Mouse (Mus musculus) kidney, adult 2 months (tissue): ENCODE measurements around the gene Klf11. TPM values are rescaled to one million over a fixed set of nuclear protein-coding genes. Genes with fewer than 3 reads are reported as not detected.
"Not testable (repeated sequence)": the region's sequence is repeated elsewhere in the genome, so short reads cannot be mapped to it uniquely, and the experiment has no call there.

Experiments used
- DNase-seq: peaks from one replicate; pipeline ENCODE4 v3.0.0; 2021
- H3K27ac ChIP-seq: fragments of 200-500 bp; 2 replicates; pipeline ENCODE4 v1.5.1; 2012; ENCODE audit warnings: low read depth, low read length, control low read depth, inconsistent platforms; ENCODE audit not compliant: insufficient read depth
- H3K27me3 ChIP-seq: fragments of 200-500 bp; replicated peaks from 2 replicates; pipeline ENCODE4 v1.6.1; 2012; ENCODE audit warnings: mild to moderate bottlenecking, moderate library complexity, low read length, inconsistent platforms; ENCODE audit not compliant: control insufficient read depth, insufficient read depth
- H3K36me3 ChIP-seq: fragments of 200-500 bp; 2 replicates; pipeline ENCODE4 v1.6.1; 2012; ENCODE audit warnings: mild to moderate bottlenecking, moderate library complexity, low read length, inconsistent platforms; ENCODE audit not compliant: control insufficient read depth, insufficient read depth
- H3K4me1 ChIP-seq: fragments of 200-500 bp; 2 replicates; pipeline ENCODE4 v1.6.1; 2011; ENCODE audit warnings: low read length; ENCODE audit not compliant: control insufficient read depth, insufficient read depth
- H3K4me3 ChIP-seq: fragments of 200-500 bp; 2 replicates; pipeline ENCODE4 v1.5.1; 2011; ENCODE audit warnings: mild to moderate bottlenecking, low read depth, low read length, control low read depth; ENCODE audit not compliant: insufficient read depth
- CTCF ChIP-seq: fragments of 200-500 bp; conservative IDR thresholded peaks from 2 replicates; pipeline ENCODE4 v1.5.1; 2011; ENCODE audit warnings: low read depth, mild to moderate bottlenecking, control low read depth, low read length, moderate library complexity, mixed read lengths; ENCODE audit not compliant: insufficient read depth, insufficient read length
- POLR2A ChIP-seq: fragments of 200-500 bp; IDR thresholded peaks from one replicate; pipeline ENCODE4 v1.6.1; 2011; ENCODE audit warnings: low read depth, low read length, control low read depth
- WGBS: fragments of 180-500 bp; shearing (Covaris S2); methylation state at CpG from one replicate; pipeline ENCODE4 v1.1.7; 2018; 5-methylcytosine and 5-hydroxymethylcytosine counted together
- polyA plus RNA-seq: library from polyadenylated mRNA; depleted of rRNA; stranded (reverse); fragments of >200 nt; gene quantifications from 2 replicates; pipeline ENCODE4 v1.2.3, GENCODE M21; 2012

Gene Klf11
- polyA plus RNA-seq, 1 experiment = 8.5 TPM

DNA sequence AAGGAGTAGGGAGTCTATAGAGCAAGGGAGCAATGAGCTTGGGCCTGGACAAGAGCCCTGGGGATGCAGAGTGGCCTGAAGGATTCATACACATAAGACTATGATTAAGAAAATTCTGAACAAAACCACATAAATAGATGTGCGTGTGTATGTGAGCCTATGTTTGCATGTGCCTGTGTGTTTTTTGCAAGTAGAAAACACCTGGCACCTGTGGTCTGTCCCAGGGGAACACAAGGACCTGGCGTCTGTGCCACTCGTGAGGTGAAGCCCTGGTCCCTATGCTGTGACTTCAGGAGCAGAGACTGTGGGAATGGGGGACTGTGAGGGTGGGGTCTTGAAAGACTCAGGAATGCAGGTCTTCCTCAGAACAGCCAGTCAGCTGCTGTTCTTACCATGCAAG is 16.4 kb upstream of the Klf11 start:
- no peak for TF ChIP-seq POLR2A
- TF ChIP-seq CTCF = no peak

DNA sequence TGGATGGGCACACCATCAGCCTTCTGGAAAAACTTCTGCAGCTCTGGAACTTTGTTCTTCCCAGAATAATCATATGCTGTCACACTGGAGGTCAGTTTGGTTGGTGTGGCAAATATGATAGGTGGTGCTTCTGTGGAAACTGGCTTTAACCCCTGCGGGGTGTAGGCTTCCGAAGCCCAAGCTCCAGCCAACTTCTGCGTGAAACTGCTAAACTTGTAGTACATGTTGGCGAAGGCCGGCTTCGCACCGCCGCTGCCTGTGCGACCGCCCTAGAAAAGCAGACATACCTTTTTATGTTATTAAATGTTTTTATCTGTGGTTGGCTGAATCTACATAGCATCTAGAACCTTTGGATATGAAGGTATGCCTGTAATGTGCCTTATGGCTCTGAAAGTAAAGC is 12.3 kb upstream of the Klf11 start:
- not testable (repeated sequence) for DNase-seq, H3K27ac ChIP-seq, H3K36me3 ChIP-seq, H3K27me3 ChIP-seq, H3K4me1 ChIP-seq, H3K4me3 ChIP-seq
- 96% methylated on average over 10 of the region's 10 CpGs for WGBS

More for the DNA sequence above, 16.4 kb upstream of the Klf11 start:
- 96% methylated on average over 3 of the region's 3 CpGs for WGBS
- no peak overlapping the region for H3K4me3 ChIP-seq
- H3K27ac ChIP-seq = no peak overlapping the region
- H3K36me3 ChIP-seq = no peaks in the 10 kb centered on the region
- no peaks in the 10 kb centered on the region for H3K4me1 ChIP-seq
- no peak for DNase-seq
- no peaks in the 10 kb centered on the region for H3K27me3 ChIP-seq

- WGBS = 28% methylated on average over 4 of the region's 4 CpGs
- no peaks in the 10 kb centered on the region for H3K36me3 ChIP-seq
- 0 out of 2 replicates have a peak overlapping the region, but pooled peaks have one; percentile 12 for H3K27ac ChIP-seq
- H3K4me1 ChIP-seq = peaks cover 16% of the 10 kb centered on the region
- TF ChIP-seq POLR2A (no peak), CTCF (no peak)
- H3K4me3 ChIP-seq = no peak overlapping the region
- DNase-seq = peak; percentile 94
- no peaks in the 10 kb centered on the region for H3K27me3 ChIP-seq
These were observed 8.7 kb upstream of the Klf11 start for GRCm38 (mm10) chr12:24642370-24642802.

DNA sequence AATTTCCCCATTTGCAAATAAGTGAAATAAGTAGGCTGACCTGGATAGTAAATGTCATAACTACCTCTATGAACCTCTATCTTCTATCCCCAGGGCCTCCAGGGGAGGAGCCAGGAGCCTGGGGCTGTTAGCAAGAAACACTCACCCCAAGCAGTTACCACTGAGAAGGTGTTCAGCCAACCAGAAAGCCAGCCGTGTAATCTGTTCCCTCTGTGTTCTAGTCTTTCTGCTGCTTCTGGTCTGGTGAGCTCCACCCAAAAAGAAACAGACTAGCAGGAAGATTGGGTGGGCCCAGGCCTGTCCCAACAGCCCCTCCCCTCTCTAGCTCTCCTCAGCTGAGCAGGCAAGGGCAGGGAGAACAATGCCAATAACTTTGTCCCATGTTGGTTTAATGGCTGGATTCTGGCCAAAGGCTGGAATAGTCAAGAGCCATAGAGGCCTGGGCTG is 6.9 kb upstream of the Klf11 start:
- DNase-seq = peak; percentile 63
- no peak for TF ChIP-seq POLR2A
- TF ChIP-seq CTCF = no peak
- Histone ChIP-seq H3K4me3 (no peak overlapping the region), H3K36me3 (no peaks in the 10 kb centered on the region), H3K27ac (no peak overlapping the region), H3K27me3 (no peaks in the 10 kb centered on the region), H3K4me1 (peaks cover 18% of the 10 kb centered on the region)
- WGBS = 5% methylated on average over 1 of the region's 1 CpGs

DNA sequence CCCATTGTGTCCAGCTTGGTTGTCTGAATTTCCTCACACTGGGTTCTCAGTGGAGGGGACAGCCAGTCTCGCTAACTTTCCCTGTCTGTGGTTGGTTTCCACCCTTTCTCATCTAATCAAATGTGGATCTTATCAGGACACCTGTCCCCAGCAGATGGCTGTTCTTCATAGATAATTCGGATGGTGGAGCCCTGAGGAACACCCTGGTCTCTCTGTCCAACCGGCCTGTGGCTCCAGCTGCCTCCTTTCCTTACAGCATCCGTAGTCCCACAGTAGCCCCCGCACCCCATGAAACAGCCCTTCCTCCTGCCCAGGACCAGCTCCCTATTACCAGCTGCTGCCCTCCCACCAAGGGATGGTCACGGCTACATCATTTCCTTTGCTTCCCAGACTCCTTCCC is 5.2 kb upstream of the Klf11 start:
- peaks cover 22% of the 10 kb centered on the region for H3K4me1 ChIP-seq
- no peaks in the 10 kb centered on the region for H3K27me3 ChIP-seq
- no peak for DNase-seq
- H3K27ac ChIP-seq = no peak overlapping the region
- no peak overlapping the region for H3K4me3 ChIP-seq
- no peak for TF ChIP-seq POLR2A
- TF ChIP-seq CTCF = no peak
- H3K36me3 ChIP-seq = no peaks in the 10 kb centered on the region
- WGBS = 89% methylated on average over 6 of the region's 6 CpGs

DNA sequence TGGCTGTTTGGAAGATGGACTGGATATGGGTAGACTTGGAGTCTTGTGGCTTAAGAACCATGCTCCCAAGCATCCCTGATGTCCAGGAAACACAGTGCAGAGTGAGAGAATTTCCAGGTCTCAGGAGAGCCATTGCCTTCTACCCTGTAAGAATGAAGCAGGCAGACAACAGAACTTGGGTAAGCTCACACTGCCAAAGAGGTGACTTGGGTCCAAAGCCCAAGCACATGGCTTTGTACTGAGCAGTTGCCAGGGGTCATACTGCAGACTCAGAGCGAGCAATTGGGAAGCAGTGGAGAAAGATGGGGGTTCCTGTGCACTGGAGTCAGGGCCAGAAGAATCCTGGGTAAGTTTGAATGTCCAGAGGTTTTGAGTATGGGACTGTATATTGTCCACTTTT is 3.0 kb upstream of the Klf11 start:
- Histone ChIP-seq H3K27ac (no peak overlapping the region), H3K36me3 (no peaks in the 10 kb centered on the region), H3K4me1 (peaks cover 24% of the 10 kb centered on the region), H3K27me3 (no peaks in the 10 kb centered on the region), H3K4me3 (no peak overlapping the region)
- peak; percentile 51 for DNase-seq
- TF ChIP-seq CTCF (no peak), POLR2A (no peak)
- WGBS = 60% methylated on average over 1 of the region's 1 CpGs

DNA sequence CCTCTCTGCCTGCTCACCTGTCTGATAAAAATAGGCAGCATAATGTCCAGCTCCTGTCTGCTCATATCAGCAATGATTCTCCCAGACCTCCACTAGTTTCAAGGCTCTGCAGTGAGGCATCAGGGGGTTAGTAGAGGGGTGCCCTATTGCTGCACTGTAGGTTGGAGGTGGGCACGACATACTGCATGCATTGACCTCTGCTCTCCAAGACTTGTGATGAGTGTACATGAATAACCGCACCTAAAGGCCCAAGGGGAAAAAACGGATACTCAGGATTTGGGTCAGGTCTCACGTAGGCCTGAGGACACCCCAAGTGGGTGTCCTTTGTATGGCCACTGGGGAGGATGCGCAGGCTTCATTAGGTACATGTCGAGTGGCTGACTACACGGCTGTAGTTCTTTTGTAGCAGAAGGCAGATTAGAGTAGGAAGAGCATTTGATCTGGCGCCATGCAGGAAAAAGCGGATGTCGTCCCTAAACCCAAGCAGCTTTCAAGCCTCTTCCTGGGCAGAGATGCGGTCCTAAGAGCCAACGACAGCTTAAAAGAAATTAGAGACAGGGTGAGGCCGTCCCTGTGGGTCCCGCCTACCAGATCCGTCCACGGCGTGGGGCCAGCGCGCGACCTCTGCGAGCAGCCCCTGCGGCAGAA is 535 bp upstream of the Klf11 start:
- no peak for DNase-seq
- 6% methylated on average over 22 of the region's 22 CpGs for WGBS
- Histone ChIP-seq H3K4me1 (peaks cover 18% of the 10 kb centered on the region), H3K27ac (peak overlapping the region; percentile 77), H3K4me3 (peak overlapping the region; percentile 47), H3K27me3 (no peaks in the 10 kb centered on the region), H3K36me3 (no peaks in the 10 kb centered on the region)
- TF ChIP-seq CTCF = no peak
- TF ChIP-seq POLR2A = no peak

DNA sequence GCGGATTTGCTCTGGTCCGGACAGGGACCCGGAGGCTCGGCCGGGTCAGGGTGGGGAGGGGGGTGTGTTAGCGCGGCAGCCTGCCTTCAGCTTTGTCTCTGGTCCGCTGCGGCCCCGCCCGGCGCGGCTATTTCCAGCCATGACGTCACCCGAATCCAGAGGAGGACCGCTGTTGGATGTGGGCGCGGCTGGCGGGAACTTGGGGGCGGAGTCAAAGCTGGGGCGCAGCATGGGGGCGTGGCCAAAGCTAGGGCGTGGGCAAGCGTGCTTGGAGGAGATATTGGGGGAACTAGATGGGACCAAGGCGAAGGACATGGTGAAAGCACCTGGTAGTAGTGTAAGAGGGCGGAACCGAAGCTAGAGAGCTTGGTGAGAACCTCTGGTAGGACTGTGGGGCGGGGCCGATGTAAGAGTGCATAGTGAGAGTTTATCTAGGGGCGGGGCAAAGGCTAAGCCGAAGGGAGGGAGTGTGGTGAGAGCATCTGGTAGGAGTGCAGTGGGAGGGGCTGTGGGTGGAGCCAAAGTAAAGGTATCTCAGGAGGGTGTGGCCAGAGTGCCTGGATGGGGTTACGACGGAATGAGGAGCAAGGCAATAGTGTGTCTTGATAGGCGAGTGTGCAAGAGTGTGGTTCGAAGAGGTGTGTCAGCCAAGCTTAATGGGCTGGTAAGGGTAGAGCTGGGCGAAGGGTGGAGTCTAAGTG is 718 bp downstream of the Klf11 start:
- H3K4me1 ChIP-seq = peaks cover 18% of the 10 kb centered on the region
- H3K36me3 ChIP-seq = no peaks in the 10 kb centered on the region
- DNase-seq = peak; percentile 98
- no peaks in the 10 kb centered on the region for H3K27me3 ChIP-seq
- TF ChIP-seq POLR2A (peak; percentile 10), CTCF (no peak)
- H3K4me3 ChIP-seq = peak overlapping the region; percentile 94
- H3K27ac ChIP-seq = peak overlapping the region; percentile 94
- WGBS = 2% methylated on average over 36 of the region's 36 CpGs
